Mouse (Mus musculus) lung, postnatal 14 days (tissue): ENCODE data around the gene Mrln.

Experiments
- DNase-seq: peaks from one replicate; pipeline ENCODE4 v3.0.0; 2021

The Mrln gene

GRCm38 (mm10) chr10:70257029-70257428, 52.6 kb downstream of the Mrln start:
- DNase-seq, result no peak

DNA sequence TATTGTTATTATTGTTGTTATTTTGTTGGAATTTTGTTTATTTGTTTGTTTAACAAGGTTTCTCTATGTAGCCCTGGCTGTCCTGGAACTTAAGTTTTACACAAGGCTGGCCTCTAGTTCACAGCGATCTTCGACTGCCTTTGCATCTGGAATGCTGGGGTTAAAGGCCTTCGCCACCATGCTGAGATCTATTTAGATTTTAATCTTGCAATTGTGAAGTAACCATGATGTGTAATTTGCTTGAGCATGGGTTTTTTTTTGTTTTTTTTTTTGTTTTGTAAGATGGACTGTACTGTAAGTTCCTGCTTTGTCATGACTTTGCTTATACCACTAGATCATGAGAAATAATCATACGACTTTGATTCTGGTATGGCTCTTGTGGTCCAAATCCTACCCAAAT, 56.4 kb downstream of the Mrln start:
- no peak for DNase-seq

- no peak for DNase-seq
Measured at GRCm38 (mm10) chr10:70262051-70262450, 57.6 kb downstream of the Mrln start.

- DNase-seq, result peak; percentile 27
Measured at GRCm38 (mm10) chr10:70263681-70264189, 59.3 kb downstream of the Mrln start.

GRCm38 (mm10) chr10:70264337-70265036, 60.0 kb downstream of the Mrln start:
- DNase-seq, result no peak

DNA sequence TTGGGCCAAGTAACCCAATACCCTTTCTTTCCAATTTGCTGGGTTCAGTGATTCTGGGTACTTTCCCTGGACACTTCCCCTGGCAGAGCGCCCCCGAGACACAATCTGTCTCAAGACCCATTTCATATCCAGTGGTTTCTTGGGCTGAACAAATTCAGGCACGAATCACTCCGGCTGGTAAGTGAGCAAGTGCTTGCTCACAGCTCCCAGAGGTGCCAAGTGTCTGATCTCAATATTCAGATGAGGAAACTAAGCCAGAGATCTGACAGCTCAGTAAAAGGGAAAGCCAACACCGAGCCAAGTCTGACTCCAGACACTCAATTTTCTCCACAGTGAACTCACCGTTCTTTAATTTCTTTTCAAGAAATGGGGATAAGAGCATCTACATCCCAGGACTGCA, 62.0 kb downstream of the Mrln start:
- DNase-seq, result no peak

GRCm38 (mm10) chr10:70268581-70269446, 64.3 kb downstream of the Mrln start:
- no peak for DNase-seq
